Mouse (Mus musculus) right cerebral cortex, postnatal 14 days (tissue): ENCODE data around the gene Mybl2.

Experiments
- DNase-seq: peaks from one replicate; pipeline ENCODE4 v3.0.0; 2022

Mybl2 gene

DNA sequence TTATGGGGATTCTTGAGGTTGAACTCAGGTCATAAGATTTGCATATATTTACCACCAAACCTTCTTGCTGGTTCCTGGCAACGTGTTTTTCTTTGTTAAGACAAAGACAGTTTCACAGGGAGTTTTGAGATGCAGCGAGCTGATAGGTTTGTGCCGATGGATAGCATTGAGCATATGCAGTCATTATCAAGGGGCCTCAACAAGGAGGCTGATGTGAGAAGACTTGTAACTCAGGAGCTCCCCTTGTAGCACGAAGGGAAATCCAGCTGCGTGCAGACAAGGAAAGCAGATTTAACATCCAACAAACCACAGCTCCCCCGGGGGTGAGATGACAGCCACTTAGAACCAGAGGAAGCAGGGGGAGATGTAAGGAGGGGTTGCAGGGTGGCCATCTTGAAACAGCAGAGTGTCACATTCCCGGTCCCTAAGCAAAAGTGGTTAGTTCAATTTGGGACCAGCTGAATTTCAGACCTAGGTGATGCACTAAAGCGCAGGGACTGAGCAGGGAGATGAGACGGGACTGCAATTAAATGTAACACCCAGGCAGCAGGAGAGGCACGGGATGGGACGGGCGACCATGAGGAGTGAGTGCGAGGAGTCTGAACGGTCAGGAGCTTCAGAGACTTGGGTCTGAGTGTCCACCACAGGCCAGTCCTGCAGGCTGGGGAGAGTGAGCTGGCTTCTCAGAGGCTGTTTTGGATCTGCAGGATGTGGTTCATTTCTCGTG lies 66.3 kb downstream of the Mybl2 start:
- no peak for DNase-seq

DNA sequence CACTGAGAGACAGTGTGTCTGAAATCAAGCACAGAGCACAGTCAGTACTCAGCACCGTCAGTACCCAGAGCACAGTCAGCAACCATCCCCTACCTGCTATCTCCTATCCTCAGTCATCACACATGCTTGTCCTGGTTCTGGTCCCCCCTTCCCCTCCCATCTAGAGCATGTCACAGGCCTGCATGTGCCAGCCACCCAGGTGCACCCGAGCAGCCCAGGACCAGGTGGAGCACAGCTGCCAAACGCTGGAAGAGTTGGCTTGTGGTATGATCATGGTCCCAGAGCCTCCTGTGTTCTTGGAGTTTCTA lies 66.8 kb downstream of the Mybl2 start:
- no peak for DNase-seq

DNA sequence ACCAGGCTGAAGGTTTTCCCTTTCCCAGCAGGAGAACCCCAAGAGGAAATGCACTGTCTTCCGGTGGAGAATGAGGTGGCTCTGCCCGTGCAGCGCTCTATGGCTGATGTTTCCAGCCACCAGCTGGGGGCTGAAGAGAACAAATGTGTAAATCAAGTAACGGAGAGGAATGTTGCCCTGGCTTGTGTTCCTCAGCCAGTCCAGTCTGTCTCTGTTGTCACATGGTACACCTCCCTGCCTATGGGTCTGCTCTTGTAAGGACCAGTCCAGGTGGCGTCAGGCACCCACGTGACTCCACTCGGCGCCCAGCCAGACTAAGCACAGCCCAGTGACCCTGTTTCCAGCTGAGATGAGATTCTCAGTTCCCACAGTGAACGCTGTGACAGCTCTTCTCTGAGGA lies 67.8 kb downstream of the Mybl2 start:
- peak; percentile 34 for DNase-seq

DNA sequence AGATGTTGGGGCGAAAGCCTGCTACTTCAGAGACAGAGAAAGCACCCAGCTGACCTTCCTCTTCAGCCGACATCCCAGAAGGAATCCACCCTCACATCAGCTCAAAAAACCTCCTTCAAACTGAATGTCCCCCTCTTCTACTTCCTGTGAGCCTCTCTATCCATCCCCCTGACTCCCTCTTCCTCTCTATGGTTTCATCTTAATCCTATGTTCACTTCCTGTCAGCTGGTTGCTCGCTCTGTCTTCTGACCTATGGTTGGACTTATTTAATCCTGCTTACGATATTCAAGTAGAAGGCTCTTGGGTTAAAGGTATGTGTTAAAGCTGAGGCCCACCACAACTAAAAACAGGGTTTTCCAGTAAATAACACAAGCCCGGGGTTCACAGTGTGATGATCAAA lies 69.0 kb downstream of the Mybl2 start:
- no peak for DNase-seq

DNA sequence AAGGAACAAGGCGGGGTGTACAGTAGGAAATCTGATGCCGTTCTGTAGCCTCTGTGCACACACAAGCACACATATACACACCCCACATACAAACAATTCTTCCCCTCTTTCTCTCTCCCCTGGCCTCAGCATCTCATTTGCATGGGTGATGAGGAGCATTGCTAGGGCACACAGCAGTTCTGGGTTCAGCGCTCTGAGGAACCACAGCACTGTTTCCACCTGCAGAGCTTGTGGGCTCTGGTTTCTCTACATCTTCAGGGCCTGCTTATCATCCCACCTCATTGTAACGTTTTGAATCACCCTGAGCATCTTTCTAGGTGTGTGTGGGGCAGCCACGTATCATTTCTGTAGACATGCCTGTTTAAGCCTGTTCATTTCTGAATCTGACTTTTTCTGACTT lies 76.3 kb downstream of the Mybl2 start:
- DNase-seq: no peak

DNA sequence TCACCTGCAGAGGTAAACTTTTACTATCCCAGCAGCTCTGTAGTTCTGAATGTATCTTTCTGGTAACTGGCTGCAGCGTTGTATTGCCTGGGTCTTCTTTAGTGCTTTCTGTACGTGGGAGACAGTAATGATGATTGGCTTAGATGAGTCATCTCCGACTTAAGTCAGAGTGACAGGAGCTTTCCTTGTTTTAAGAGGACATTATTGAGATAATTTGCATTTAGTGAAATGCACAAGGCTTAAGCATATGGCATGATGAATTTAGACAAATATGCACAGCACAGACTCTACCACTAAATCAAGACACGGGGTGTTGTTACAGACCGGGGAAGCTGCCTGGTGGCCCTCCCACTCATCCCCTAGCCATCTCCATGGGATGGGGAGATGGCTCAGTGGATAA lies 77.8 kb downstream of the Mybl2 start:
- DNase-seq: no peak
